14 mouse cellular contexts compared by ENCODE assay signal in the genomic region with DNA sequence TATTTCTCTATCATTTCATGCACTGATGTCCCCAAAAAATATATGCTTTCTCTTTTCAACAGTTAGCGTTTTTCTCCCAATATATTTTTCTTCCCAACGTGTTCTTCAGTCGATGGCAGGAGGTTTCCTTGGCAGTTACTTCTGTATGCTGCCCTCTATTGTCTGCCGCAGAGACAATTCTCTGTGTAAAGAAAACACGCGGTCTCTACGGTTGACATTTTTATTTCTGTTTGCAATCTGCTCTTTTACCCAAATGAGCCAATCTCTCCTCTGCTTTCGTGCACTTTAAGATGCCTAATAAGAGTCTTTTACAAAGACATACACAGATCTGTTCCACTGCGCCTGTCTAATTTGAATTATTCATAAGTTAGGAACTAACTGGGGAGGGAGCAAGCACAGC. TPM values are rescaled to one million over a fixed set of nuclear protein-coding genes. Genes with fewer than 3 reads are reported as not detected.
A peak's percentile ranks its signal among the peaks of the same experiment; 100 is the strongest.
DNase-seq lines count a peak whose midpoint lies in the region; ATAC-seq and TF ChIP-seq lines count a peak whose summit lies in the region.
"Had no signal": no experiment of that assay in that cellular context is flagged by ENCODE, and none has a peak within 500 bp of the region (broad histone marks: within the 10 kb centered on the region; RNA-seq: fewer than 3 reads in every experiment).

No protein-coding gene starts in this region.

- no peak overlapping the region for H3K9ac ChIP-seq in kidney, embryonic 15.5 days
- H3K9ac ChIP-seq in midbrain, embryonic 11.5 days (ENCODE audit: low read length) = no peak overlapping the region

- no peaks in the 10 kb centered on the region for H3K27me3 ChIP-seq in kidney, embryonic 15.5 days
- H3K27me3 ChIP-seq in Patski = no peaks in the 10 kb centered on the region
- H3K27me3 ChIP-seq in midbrain, embryonic 11.5 days (ENCODE audit: control insufficient read depth, insufficient read depth, low read length) = no peaks in the 10 kb centered on the region

- H3K4me3 ChIP-seq in kidney, embryonic 15.5 days (replicated peaks) = no peak overlapping the region
- no peak overlapping the region for H3K4me3 ChIP-seq in midbrain, embryonic 11.5 days (ENCODE audit: low read depth, low read length)
- H3K4me3 ChIP-seq: embryonic facial prominence, embryonic 10.5 days; gastrocnemius, adult 2 months; limb, embryonic 10.5 days; myocyte had no signal

- TF ChIP-seq CTCF in Patski (IDR thresholded peaks at IDR 0.05) = peak; percentile 20

- POLR2A ChIA-PET in Patski (lab: Charles Lee) = no interaction called here

- H3K36me3 ChIP-seq in kidney, embryonic 15.5 days = no peaks in the 10 kb centered on the region
- H3K36me3 ChIP-seq in midbrain, embryonic 11.5 days (ENCODE audit: control insufficient read depth, insufficient read depth, low read length) = no peaks in the 10 kb centered on the region
- H3K36me3 ChIP-seq: embryonic facial prominence, embryonic 10.5 days; limb, embryonic 10.5 days had no signal

- peak overlapping the region; percentile 27; the same call in 1 of the 2 replicates for H3K4me2 ChIP-seq in kidney, embryonic 15.5 days
- peak overlapping the region; percentile 19; the same call in 1 of the 2 replicates for H3K4me2 ChIP-seq in midbrain, embryonic 11.5 days

- 31% methylated on average over 9 of the region's 9 CpGs for WGBS in kidney, embryonic 15.5 days
- 35% methylated on average over 9 of the region's 9 CpGs for WGBS in midbrain, embryonic 11.5 days

- CTCF ChIA-PET in Patski (lab: Charles Lee) = interaction anchor here (1.2 to 1.7 kb wide), 3 partner anchors 10 to 434 kb away, joined by 3 to 6 read pairs (median 4); no protein-coding TSS in a partner anchor

- peak; percentile 49 for DNase-seq in embryo, embryonic 10.5 days (ENCODE audit: low spot score)
- no peak for DNase-seq in embryo, embryonic 10 days (ENCODE audit: low spot score)
- DNase-seq in kidney, postnatal 4 days = no peak
- DNase-seq in Patski (ENCODE audit: low read depth, low spot score) = no peak
- DNase-seq in midbrain, embryonic 11.5 days (ENCODE audit: low spot score, missing footprints) = no peak
- DNase-seq in gastrocnemius, postnatal 25 days = no peak
- no peak for DNase-seq in cerebellum, adult 9-10 months
- DNase-seq: gastrocnemius, adult 2 months; right cerebral cortex, postnatal 14 days had no signal

- no peaks in the 10 kb centered on the region for H3K9me3 ChIP-seq in kidney, embryonic 15.5 days (replicated peaks)
- no peaks in the 10 kb centered on the region for H3K9me3 ChIP-seq in midbrain, embryonic 11.5 days (ENCODE audit: control insufficient read depth, low read length)
- H3K9me3 ChIP-seq: embryonic facial prominence, embryonic 10.5 days; limb, embryonic 10.5 days had no signal

- in situ Hi-C loops in Patski (cut with MboI; ENCODE audit: low pct_unique_long_range_greater_than_20kb) = no loop called here

- peak overlapping the region; percentile 70; the same call in 1 of the 2 replicates for H3K27ac ChIP-seq in kidney, embryonic 15.5 days
- peak overlapping the region; percentile 48; the same call in 1 of the 2 replicates for H3K27ac ChIP-seq in midbrain, embryonic 11.5 days (ENCODE audit: low read depth, low read length)
- H3K27ac ChIP-seq: embryonic facial prominence, embryonic 10.5 days; gastrocnemius, adult 2 months; limb, embryonic 10.5 days had no signal

- peaks cover 60% of the 10 kb centered on the region for H3K4me1 ChIP-seq in kidney, embryonic 15.5 days
- H3K4me1 ChIP-seq in midbrain, embryonic 11.5 days (ENCODE audit: control insufficient read depth, insufficient read depth, low read length) = peaks cover 29% of the 10 kb centered on the region

- no peak for ATAC-seq in kidney, embryonic 15.5 days (replicated peaks; ENCODE audit: low FRiP score)
- no peak for ATAC-seq in Patski
- ATAC-seq in midbrain, embryonic 11.5 days (ENCODE audit: low FRiP score) = no peak
- ATAC-seq: intestine, embryonic 16.5 days had no signal

RNA-seq across cellular contexts. Expression of gene Snx11, which starts 47.9 kb away (rescaled TPM):
- polyA plus RNA-seq in kidney, embryonic 15.5 days (2015; fragmentation: Nextera tagmentation; extraction: Ambion mirVana) = 19.2 and 20.4 TPM in 2 replicates
- 23.6 TPM for polyA plus RNA-seq in Patski (2021)
- polyA plus RNA-seq in midbrain, embryonic 11.5 days (2014; fragmentation: Nextera tagmentation; extraction: Ambion mirVana) = 15.3 and 18.8 TPM in 2 replicates
- total RNA-seq in gastrocnemius, postnatal 25 days (2021) = 10 to 100 TPM in 1 of 2 experiments, 1 to 10 TPM in 1; 8.1 to 11.3 TPM

RNA-seq across cellular contexts. Expression of gene Cbx1, which starts 59.5 kb away (rescaled TPM):
- polyA plus RNA-seq in kidney, embryonic 15.5 days (2015; fragmentation: Nextera tagmentation; extraction: Ambion mirVana) = 136 and 154 TPM in 2 replicates
- 111 TPM for polyA plus RNA-seq in Patski (2021)
- polyA plus RNA-seq in midbrain, embryonic 11.5 days (2014; fragmentation: Nextera tagmentation; extraction: Ambion mirVana) = 167 and 169 TPM in 2 replicates
- 10 to 100 TPM; 32.8 to 34.6 TPM for total RNA-seq in gastrocnemius, postnatal 25 days (2021)
